Mouse (Mus musculus) liver, adult 2 months (tissue): Measurements from ENCODE around the gene Acot8. TPM values are rescaled to one million over a fixed set of nuclear protein-coding genes. Genes with fewer than 3 reads are reported as not detected.

Source experiments
- DNase-seq: peaks from one replicate; pipeline ENCODE4 v3.0.0-alpha.2; 2011; ENCODE audit warnings: low read depth, low spot score; ENCODE audit errors: extremely low read depth
- H3K27ac ChIP-seq: fragments of 200-500 bp; replicated peaks from 2 replicates; pipeline ENCODE4 v1.5.1; 2012; ENCODE audit warnings: low read depth, mild to moderate bottlenecking, control low read depth, inconsistent platforms, low read length; ENCODE audit not compliant: insufficient read depth
- H3K27me3 ChIP-seq: fragments of 200-500 bp; 2 replicates; pipeline ENCODE4 v1.6.1; 2012; ENCODE audit warnings: mild to moderate bottlenecking, moderate library complexity, low read length, inconsistent platforms; ENCODE audit not compliant: control insufficient read depth, insufficient read depth
- H3K36me3 ChIP-seq: fragments of 200-500 bp; 2 replicates; pipeline ENCODE4 v1.6.1; 2012; ENCODE audit warnings: low read length, inconsistent platforms; ENCODE audit not compliant: control insufficient read depth, insufficient read depth
- H3K4me1 ChIP-seq: fragments of 200-500 bp; 2 replicates; pipeline ENCODE4 v1.6.1; 2011; ENCODE audit warnings: low read length; ENCODE audit not compliant: control insufficient read depth, insufficient read depth
- H3K4me3 ChIP-seq: fragments of 200-500 bp; 2 replicates; pipeline ENCODE4 v1.5.1; 2011; ENCODE audit warnings: low read depth, mild to moderate bottlenecking, control low read depth, low read length, moderate library complexity; ENCODE audit not compliant: insufficient read depth
- H3K79me2 ChIP-seq: fragments of 200-500 bp; 2 replicates; pipeline ENCODE4 v1.6.1; 2012; ENCODE audit warnings: inconsistent platforms, mild to moderate bottlenecking, low read length, moderate library complexity; ENCODE audit not compliant: control insufficient read depth, insufficient read depth
- H3K9ac ChIP-seq: fragments of 200-500 bp; 2 replicates; pipeline ENCODE4 v1.6.1; 2012; ENCODE audit warnings: low read depth, mild to moderate bottlenecking, control low read depth, inconsistent platforms, low read length
- CTCF ChIP-seq: fragments of 200-500 bp; IDR thresholded peaks from 2 replicates; pipeline ENCODE4 v1.5.1; 2011; ENCODE audit warnings: low read depth, low read length, control low read depth
- POLR2A ChIP-seq: fragments of 200-500 bp; IDR thresholded peaks from 2 replicates; pipeline ENCODE4 v1.6.1; 2011; ENCODE audit warnings: low read length, control low read depth; ENCODE audit not compliant: insufficient read depth; ENCODE audit errors: extremely low read depth
- WGBS: fragments of 180-500 bp; shearing (Covaris S2); methylation state at CpG from one replicate; pipeline ENCODE4 v1.1.7; 2018; 5-methylcytosine and 5-hydroxymethylcytosine counted together
- polyA plus RNA-seq: library from polyadenylated mRNA; depleted of rRNA; stranded (reverse); fragments of >200 nt; gene quantifications from 2 replicates; pipeline ENCODE4 v1.2.3, GENCODE M21; 2012
- total RNA-seq: library from RNA; depleted of rRNA; stranded (reverse); fragments of >200 nt; gene quantifications from 2 replicates; pipeline ENCODE4 v1.2.3, GENCODE M21; 2014

Acot8 gene
- total and polyA plus RNA-seq, 2 experiments = 25.8 to 46.1 TPM

DNA sequence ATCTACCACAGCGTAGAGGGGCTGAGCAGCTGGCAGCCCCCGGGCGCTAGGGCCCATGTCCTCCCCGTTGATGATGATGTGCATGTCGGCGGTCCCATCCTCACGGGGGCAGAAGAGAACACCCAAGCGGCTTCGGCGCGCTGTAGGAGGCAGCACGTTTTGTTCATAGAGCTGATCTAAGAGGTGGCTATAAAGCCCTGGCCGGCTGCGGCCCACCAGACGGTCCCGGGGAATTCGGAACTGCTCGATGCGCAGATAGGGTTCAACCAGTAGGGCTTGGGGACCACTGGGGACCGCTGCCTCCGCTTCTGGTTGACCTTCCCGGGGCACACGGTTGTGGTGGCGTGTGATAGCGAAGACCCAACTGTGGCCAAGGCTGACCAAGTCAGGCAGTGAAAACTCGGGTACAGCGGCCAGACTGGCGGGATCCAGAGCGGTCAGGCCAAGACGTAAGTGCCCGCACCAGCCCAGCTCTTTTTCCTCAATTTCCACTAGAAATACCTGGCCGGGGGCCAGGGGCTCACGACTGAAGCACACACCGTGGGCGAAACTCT is 28.1 kb upstream of the Acot8 start, which contains the start of gene Ctsa:
Gene Ctsa (plus strand): TSS at position 126 of the 554 bp plus-strand sequence.
- peak within 1 kb of the TSS; percentile 83 for H3K27ac ChIP-seq
- peak within 1 kb of the TSS; percentile 62 for H3K4me3 ChIP-seq
- no peaks in the 10 kb centered on the region for H3K27me3 ChIP-seq
- peaks cover 7% of the 10 kb centered on the region; the same call in 1 of the 2 replicates for H3K4me1 ChIP-seq
- WGBS = 1% methylated on average over 35 of the region's 35 CpGs
- H3K9ac ChIP-seq = peak within 1 kb of the TSS; percentile 79
- TF ChIP-seq POLR2A (0 out of 2 replicates have a peak, but pooled peaks have one; percentile 40), CTCF (peak; percentile 79)
- H3K79me2 ChIP-seq = no peaks in the 10 kb centered on the region; the same call in 1 of the 2 replicates
- no peaks in the 10 kb centered on the region for H3K36me3 ChIP-seq
- peak; percentile 55 for DNase-seq

DNA sequence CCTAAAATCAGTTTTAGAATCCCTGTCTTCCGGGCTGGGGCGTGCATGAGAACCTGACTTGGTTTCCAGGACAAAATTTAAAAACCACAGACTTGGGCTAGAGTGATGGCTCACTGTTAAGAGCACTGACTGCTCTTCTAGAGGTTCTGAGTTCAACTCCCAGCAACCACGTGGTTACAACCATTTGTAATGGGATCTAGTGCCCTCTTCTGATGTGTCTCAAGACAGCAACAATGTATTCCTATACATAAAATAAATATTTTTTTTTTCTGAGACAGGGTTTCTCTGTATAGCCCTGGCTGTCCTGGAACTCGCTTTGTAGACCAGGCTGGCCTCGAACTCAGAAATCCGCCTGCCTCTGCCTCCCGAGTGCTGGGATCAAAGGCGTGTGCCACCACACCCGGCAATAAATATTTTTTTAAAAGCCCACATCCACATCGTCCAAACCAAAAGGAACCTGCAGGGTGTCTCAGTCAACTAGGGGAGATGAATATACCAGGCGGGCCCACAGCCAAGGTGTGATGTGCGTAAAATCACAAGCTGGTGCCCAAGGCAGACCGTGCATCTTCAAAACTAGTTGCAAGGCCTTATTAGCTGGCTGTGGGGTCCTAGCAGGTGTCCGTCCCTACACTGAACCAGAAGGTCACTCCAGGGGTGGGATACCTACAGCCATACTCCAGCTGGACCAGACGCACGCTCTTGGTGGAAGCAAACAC is 27.5 kb upstream of the Acot8 start:
- no peaks in the 10 kb centered on the region for H3K36me3 ChIP-seq
- peaks cover 7% of the 10 kb centered on the region; the same call in 1 of the 2 replicates for H3K4me1 ChIP-seq
- H3K79me2 ChIP-seq = no peaks in the 10 kb centered on the region; the same call in 1 of the 2 replicates
- no peak for TF ChIP-seq POLR2A
- TF ChIP-seq CTCF = no peak
- WGBS = 67% methylated on average over 16 of the region's 16 CpGs
- H3K4me3 ChIP-seq = peak overlapping the region; percentile 62; the same call in 1 of the 2 replicates
- H3K9ac ChIP-seq = no peak overlapping the region
- no peak overlapping the region for H3K27ac ChIP-seq
- no peaks in the 10 kb centered on the region for H3K27me3 ChIP-seq
- no peak for DNase-seq

DNA sequence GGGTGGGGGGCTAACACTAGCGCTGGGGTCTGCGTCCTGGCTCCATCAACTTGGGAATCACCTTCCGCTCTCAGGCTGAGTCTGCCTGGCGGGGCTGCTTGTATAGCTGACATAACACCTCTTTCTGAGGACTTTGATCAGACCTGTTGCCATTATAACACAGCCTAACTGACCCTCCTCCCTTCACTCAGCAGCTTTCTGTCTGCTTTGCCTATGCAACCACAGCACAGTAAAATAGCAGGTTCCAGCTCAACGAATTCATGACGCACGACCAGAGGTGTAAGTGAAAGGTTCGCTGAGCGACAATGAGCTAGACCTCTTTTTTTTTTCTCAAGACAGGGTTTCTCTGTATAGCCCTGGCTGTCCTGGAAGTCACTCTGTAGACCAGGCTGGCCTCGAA is 26.3 kb upstream of the Acot8 start:
- no peak for DNase-seq
- WGBS = 62% methylated on average over 10 of the region's 10 CpGs
- TF ChIP-seq CTCF (no peak), POLR2A (no peak)

DNA sequence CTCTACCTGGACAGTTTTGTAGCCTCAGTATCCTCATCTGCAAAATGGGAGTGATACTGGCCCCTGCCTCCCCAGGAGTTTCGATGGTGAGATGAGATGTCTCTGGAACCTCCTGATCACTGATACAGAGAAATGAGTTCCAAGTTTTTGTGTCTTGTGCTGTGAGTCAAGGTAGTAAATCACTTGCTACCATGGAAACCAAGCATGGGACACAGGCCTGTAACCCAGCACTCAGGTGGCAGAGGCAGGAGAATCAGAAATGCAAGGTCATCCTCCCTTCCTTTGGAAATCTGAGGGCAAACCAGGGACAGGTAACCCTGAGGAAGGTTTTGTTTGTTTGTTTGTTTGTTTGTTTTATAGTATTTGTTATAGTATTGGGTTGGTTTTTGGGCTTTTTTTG is 24.4 kb upstream of the Acot8 start:
- peaks cover 4% of the 10 kb centered on the region; the same call in 1 of the 2 replicates for H3K36me3 ChIP-seq
- no peak for TF ChIP-seq CTCF
- no peak for TF ChIP-seq POLR2A
- 97% methylated on average over 1 of the region's 1 CpGs for WGBS
- no peak overlapping the region for H3K4me3 ChIP-seq
- H3K27ac ChIP-seq = no peak overlapping the region
- H3K27me3 ChIP-seq = no peaks in the 10 kb centered on the region
- peaks cover 9% of the 10 kb centered on the region for H3K79me2 ChIP-seq
- H3K9ac ChIP-seq = no peak overlapping the region
- H3K4me1 ChIP-seq = peaks cover 3% of the 10 kb centered on the region; the same call in 1 of the 2 replicates
- DNase-seq = no peak

More for the DNA sequence above, 26.3 kb upstream of the Acot8 start:
- Histone ChIP-seq H3K4me1 (peaks cover 7% of the 10 kb centered on the region; the same call in 1 of the 2 replicates), H3K27me3 (no peaks in the 10 kb centered on the region), H3K79me2 (no peaks in the 10 kb centered on the region; the same call in 1 of the 2 replicates), H3K36me3 (no peaks in the 10 kb centered on the region), H3K9ac (no peak overlapping the region), H3K27ac (no peak overlapping the region), H3K4me3 (no peak overlapping the region)

DNA sequence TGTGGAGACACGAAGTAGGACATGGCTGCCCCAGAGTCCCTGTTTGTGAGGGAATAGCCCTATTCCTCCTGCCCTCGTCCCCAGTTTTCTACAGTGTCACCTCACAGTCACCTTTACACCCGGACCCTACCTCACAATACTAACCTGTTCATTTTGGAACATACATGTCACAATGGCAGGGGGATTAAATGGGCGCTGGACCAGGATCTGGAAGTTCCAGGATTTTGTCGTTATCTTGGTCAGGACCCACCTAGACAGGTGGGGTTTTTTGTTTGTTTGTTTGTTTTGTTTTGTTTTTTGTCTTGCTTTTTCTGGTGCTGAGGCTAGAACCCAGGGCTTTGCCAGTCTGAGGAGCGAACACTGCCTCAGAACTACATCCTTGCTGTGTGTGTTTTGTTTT is 23.8 kb upstream of the Acot8 start, which contains the start of gene Spata25:
Gene Spata25 (minus strand): TSS at position 101 of the 400 bp plus-strand sequence.
- Histone ChIP-seq H3K4me3 (no peak within 1 kb of the TSS), H3K79me2 (peaks cover 13% of the 10 kb centered on the region), H3K36me3 (peaks cover 4% of the 10 kb centered on the region; the same call in 1 of the 2 replicates), H3K9ac (no peak within 1 kb of the TSS), H3K27ac (no peak within 1 kb of the TSS), H3K4me1 (peaks cover 6% of the 10 kb centered on the region), H3K27me3 (no peaks in the 10 kb centered on the region)
- 89% methylated on average over 6 of the region's 6 CpGs for WGBS
- no peak for TF ChIP-seq POLR2A
- TF ChIP-seq CTCF = no peak
- no peak for DNase-seq
